Mouse (Mus musculus): ENCODE measurements at regions not wholly inside any gene's neighbourhood (a gene's known extent, or its start where the extent isn't known, plus 50 kb on each side); places are given as distances from the start of the nearest gene placed in this dataset.
"Not testable (repeated sequence)": the region's sequence is repeated elsewhere in the genome, so short reads cannot be mapped to it uniquely, and the experiment has no call there.

DNA sequence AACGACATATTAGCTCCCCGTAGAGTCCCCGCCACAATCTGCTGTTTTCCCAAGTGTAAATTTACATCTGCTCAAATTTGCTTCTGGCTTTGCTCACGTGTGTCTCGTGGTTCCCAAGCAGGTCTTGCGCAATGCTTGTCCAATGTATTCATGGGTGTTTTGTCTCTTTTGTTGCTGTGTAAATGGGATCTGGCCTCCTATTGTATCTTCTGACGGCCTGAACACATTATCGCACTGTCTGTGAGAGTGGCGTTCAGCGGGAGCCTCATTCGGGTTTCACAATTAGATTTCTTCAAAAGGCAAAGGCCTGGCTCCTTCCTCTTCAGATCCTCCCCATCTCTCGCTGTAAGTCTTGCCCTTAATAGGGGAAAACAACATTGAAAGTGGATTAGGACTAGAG is 274.5 kb downstream of the Fam19a5 start:
- intact Hi-C loops (cut with DNase I), result no loop called here
- no peak for DNase-seq

DNA sequence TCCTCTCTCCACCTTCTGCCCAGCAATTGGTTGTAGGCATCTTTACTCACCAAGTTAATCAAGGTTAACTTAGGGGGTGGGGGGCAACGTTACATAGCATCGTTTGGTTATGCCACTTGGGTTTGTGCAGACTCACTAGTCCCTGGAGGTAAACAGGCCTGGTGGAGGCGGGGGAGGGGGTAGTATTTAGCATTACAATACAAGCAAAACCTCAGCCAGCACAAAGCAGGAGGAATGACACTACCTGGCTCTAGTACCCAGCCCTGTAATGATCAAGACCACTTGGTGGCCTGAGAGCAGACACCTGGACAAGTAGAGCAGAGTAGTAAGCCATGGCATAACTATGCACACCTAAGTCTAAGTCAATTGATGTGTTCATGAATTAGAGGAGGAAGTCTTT is 298.0 kb downstream of the Fam19a5 start:
- DNase-seq, result no peak
- intact Hi-C loops (cut with DNase I), result no loop called here

DNA sequence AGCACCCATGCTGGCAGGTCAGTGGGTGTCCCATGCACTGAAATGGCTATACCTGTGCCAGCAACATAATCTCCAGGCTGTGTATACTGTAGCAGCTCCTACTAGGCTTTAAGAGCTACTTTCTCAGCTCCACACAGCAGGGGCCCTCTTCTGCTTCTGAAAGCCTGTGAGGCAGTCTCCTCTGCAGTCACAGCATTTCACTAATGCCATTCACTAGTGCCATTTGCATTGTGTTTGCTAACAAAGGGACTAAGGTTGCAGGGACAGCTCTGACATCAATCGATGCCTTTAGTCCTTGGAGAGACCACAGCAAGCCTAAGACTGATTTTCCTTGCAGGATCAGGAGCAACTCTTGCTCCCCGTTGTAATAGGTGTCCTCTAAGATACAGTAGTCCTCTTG is 315.0 kb downstream of the Fam19a5 start:
- intact Hi-C loops (cut with DNase I), result no loop called here
- no peak for DNase-seq

DNA sequence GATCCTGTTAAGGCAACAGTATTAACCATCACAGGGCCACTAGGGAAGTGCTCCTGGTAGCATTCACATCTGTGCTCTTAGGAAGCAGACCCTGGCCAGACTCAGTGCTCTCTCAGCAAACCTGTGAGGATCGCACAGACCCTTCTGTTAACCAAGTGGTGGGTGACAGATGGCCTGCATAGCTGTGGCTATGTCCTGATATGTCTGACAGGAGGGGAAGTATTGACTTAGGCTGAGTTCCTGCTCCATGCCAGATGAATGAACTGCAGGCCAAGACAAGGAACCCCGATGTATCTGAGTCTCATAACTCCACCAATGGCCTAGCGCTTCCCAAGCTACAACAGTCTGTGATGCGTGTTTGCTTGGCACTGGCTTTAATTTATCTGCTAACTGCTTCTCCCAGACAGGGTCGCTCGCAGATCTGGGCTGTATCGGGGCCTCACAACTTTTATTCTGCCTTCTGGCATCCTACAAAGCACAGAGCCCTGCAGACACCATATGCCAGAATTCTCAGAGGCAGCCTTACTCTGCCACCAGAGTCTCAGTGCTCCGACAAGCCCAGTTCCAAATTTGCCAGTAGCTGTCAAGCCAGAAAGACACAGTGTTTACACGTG is 332.3 kb downstream of the Fam19a5 start:
- DNase-seq, result no peak
- intact Hi-C loops (cut with DNase I), result no loop called here

DNA sequence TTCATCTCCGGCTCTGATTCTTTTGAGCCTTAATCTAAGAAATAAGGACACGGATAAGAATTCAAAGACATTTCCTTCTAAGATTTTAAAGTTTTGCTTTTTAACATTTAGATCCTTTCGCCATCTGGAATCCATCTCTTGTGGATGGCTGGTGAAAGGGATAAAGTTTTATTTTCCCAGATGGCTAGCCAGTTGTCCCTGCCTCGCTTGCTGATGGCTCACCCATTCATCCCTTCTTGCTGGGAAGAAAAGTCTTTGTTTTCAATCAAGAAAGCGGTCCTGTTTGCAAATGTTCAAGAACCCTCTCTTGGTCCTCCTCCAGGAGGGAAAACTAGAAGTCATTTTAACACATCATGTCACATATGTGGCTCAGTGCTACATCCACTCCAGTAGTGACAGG is 346.8 kb downstream of the Fam19a5 start:
- intact Hi-C loops (cut with DNase I), result no loop called here
- DNase-seq, result no peak

DNA sequence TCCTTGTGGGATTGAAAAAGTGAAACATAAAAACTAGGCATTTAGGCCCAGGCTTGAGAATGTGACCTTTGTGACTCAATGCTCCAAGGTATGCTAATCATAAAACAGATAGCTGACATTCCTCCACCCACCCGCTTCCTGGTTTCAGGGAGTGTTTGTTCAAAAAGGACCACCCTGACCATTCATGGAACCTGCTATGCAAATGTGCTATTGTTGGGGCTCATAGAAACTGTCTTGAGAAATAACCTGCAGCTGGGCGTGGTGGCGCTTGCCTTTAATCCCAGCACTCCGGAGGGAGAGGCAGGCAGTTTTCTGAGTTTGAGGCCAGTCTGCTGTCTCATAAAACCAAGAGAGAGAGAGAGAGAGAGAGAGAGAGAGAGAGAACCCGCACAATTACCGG is 350.8 kb downstream of the Fam19a5 start:
- DNase-seq; intact Hi-C loops (cut with DNase I): not testable (repeated sequence)

DNA sequence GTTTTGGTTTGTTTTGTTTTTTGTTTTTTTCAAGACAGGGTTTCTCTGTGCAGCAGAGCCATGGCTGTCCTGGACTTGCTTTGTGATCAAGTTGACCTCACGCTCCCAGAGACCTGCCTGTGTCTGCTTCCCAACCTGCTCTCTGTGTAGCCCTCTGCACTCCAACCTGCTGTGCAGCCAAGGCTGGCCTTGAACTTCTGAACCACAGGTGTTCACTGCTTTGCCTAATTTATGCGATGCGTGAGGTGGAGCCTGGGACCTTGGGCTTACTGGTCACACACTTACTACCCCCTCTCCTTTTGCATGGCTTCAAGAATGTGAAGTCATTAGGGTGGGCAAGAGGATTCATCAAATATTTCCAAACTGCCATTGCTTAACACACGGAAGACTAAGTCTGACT is 354.6 kb downstream of the Fam19a5 start:
- DNase-seq, result no peak
- intact Hi-C loops (cut with DNase I), result no loop called here

DNA sequence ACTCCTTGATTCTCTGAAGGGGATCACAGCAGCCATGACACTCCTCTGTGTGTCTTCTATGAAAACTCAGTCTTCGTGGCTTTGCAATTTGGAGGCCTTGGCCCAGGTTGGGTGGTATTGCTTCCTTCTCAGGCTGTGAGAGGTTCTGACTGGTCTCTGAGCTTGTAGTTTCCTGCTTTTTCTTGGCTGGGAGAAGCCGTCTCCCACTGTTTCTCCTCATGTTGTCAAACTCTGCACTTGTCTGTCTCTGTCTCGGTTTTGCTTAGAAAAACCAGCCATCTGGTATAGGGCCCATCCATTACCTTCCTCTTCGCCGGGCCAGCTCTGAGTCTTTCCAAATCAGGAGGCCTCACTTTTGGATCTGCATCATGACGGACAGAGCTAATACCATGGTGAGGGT is 360.3 kb downstream of the Fam19a5 start:
- DNase-seq, result no peak
- intact Hi-C loops (cut with DNase I), result no loop called here

DNA sequence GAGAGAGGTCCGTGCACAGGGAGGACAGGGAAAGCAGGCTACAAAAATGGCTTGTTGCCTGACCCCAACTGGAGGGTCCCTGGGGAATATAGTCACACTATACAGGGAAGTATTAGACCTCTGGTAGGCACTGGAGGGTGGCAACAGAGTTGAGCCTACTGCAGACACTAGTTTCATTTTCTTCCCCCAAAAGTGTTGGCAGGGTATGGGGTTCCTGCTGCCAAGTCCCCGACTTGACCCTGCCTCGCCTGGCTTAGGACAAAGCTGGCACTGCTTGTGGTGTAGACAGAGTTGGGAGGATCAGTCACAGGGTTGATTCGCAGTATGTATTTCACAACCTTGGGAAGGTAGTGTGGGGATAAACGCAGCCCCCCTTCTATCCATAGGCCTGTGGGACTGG is 362.2 kb downstream of the Fam19a5 start:
- intact Hi-C loops (cut with DNase I), result no loop called here
- DNase-seq, result peak in 1 of 2 experiments; percentile 2

DNA sequence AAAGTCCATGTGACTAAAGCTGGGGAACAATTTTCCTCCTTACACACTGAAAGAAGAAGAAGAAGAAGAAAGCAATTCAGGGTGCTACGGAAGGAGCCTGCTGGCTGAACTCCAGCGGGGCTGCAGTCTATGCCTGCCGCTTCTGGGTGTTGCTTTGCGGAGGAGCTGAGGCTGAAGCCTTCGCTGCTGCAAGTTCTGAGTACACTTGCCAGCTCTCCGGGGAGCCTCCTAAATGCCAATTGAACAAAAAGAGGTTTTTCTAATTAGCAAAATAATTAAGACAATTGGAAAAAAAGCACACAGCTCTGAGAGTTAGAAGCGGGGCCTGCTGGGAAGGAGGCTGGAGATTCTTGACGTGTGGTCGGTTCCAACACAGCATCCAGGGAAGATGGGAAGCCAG is 378.0 kb downstream of the Fam19a5 start:
- DNase-seq, result no peak
- intact Hi-C loops (cut with DNase I), result no loop called here

DNA sequence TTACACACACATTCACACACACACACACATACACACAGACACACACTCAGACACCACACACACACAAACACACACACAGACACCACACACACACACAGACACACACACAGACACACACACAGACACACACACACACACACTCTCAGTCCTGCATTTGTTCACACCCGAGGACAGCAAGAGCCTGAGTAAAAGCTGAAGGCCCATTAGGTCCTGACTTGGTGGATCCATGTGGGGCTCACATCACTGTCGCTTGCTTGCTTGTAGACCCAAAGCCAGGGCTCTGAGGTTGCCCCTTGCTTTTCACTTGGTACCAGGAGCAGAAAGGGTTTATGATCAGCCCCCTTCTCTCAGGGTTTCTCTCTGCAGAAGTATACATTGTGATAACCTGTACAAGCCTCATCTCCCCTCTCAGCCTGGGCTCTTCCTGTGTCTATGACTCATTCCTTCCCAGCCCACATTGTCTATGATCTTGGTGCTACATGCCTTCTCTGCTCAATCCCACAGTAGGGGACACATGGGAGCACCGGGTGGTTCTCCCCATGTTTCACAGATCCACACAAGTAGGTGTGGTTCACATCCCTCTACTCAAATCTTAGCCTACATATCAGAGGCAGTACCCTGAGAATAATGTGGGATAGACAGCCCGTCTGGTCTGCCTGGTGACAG is 378.8 kb downstream of the Fam19a5 start:
- intact Hi-C loops (cut with DNase I), result no loop called here

DNA sequence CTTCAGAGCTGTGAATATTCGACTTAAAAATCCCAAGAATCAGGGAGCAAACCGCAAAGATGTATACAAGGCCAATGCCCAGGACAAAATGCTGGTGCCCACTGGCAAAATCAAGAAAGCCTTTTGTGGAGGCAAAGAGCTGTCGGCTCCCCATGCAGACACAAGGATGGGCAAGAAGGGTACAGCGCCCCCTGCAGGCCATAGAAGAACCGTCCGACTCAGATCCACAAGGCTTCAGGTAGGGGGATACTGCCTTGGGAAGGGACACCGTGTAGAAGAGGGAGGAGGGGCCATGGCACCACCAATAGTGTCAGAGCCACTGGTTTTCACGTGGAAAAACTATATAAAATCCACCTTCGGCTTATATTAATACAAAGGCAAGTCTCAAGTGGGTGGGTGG is 379.8 kb downstream of the Fam19a5 start:
- DNase-seq, result no peak
- intact Hi-C loops (cut with DNase I), result no loop called here

More for the DNA sequence above, 378.8 kb downstream of the Fam19a5 start:
- no peak for DNase-seq

DNA sequence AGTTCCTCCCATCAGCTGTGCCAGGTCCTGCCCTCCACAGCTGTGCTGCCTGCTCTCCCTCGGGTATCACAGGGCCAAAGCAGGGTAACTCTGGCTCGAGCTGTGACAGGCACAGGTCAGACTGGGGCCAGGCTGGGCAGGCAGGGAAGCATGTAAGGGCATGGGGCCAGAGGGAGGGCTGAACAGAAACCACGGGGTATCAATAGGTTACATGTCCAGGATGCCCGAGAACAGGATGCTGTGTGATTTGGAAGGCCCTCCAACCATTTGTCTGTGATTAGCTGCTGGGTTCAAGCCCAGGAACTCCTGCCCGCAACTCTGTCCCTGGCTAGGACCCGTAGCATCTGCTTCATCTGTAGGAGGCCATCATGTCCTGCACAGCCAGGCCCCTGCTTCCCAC is 391.9 kb downstream of the Fam19a5 start:
- no peak for DNase-seq
- intact Hi-C loops (cut with DNase I), result no loop called here

DNA sequence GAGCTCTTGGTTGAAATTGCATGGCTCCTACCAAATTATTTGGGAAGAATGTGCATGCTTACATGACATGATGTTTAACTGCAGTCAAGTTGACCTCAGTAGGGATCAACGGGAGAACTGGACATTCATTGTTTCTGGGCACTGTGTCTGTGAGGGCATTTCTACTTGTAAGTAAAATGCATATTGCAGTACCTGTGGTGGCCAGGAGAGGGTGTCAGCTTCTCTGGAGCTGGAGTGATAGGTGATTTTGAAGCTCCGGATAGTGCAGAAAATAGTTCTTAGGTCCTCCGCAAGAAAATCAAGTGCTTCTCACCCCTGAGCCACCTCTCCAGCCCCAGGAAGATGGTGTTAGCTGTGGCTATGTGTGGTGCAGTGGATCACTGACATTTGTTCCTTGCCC is 396.7 kb downstream of the Fam19a5 start:
- intact Hi-C loops (cut with DNase I), result no loop called here
- peak in 1 of 2 experiments; percentile 14 for DNase-seq

DNA sequence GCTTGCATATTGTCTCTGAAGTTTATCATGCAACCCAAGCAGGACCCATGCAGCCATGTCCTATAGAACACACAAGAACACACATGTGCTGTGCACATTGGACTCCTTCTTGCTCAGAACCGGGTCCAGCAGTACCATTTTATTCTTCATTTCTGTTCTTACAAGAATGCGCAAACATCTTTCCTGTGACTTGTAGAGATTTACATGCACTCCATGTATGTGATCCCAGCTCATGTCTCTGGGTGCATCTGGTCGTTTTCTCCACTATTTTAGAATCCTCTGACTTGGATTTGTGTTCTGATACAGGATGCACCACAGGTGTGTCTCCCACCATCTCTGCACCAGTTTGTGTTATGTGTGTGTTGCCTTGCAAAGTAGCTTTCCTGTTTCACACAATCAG is 408.4 kb downstream of the Fam19a5 start:
- DNase-seq, result no peak
- intact Hi-C loops (cut with DNase I), result no loop called here

DNA sequence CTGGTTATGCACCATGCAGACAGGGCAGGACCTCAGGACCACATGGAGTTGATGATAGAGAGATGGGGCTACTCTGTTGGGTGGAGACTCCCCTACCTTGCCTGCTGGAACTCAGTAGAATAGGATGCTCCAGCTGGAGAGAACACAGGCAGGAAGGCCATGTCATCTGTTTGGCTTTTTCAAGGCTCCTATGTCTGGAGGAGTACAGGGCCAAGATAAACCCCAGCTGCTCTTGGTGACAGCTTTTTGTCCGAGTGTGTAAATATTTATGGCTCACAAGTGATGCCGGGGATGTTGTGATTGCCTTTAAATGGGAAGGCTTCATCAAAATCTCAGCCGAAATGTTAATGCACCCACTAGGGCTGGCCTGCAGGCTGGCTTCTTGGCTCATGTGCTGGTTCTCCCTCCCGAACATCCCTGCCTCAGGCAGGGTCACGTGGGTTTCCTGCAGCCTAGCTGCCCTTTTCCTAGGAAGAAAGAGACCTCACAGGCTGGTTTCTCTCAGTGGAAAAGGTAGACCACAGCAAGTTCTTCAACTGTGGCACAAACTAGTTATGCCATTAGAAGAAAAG is 411.7 kb downstream of the Fam19a5 start:
- DNase-seq, result peak; percentile 2
- intact Hi-C loops (cut with DNase I), result no loop called here

DNA sequence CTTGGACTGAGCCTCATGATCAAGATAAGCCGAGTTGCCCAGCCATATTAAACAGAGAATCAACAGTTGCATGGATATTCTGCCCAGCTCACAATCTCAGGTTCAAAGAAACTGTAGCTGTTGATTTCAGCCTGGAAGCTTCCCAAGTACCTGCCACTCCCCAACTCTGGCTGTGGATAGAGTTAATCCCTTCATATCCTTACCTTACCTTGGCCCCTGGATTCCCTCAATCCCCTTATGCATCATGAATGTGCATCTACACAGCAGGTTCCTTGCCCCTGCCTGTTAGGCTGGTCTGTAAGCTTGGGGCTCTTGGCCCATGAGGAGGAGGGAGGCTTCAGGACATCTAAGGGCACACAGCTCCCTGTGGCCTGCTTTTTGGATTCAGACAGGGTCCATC is 414.8 kb downstream of the Fam19a5 start:
- DNase-seq, result no peak
- intact Hi-C loops (cut with DNase I), result no loop called here

DNA sequence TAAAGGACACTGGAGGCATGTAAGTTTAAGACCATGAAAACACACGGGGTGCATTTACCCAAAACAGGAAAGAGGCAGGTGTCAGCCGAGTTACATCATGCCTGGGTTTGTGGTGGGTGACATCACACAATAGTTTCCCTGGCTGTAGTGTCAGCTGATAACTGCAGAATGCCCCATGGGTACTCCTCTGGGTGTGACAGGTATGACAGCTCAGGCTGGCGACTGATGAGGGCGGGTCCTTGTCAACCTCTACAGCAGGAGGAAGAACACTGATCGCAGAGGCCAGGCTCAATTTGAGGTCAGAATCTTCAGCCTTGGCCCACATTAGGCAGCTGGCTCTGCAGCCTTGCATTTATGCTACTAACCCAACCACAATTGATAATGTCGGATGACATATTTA is 428.5 kb downstream of the Fam19a5 start:
- no peak for DNase-seq
- intact Hi-C loops (cut with DNase I), result no loop called here

DNA sequence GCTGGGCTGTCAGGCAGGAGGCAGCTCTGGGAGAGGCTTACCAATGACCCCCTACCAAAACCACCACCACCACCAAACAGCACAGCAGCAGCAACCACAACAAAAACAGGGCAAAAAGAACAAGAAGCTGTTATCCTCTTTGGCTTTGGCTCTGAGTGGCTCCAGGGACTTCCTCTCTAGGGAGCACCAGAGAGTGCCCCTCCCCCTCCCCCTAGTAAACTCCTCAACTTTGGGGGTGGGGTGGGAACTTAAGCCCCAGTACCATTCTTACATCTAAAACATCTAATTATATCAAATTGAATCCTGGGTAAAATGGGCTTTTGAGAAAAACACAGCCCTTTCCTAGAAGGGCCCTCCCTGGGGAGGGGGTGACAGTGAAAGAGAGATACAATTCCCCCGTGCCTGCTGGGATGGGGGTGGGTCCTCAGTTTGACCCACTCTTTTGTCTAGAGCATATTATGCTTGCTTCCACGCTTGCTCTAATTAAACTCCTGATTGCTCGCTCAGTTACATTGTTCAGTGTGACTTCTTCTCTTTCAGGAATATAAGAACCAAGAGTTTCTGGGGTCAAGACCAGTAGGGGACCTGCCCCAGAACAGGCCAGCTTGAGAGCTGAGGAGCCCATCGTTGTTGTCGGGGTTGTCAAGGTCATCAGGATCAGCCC is 443.4 kb downstream of the Fam19a5 start:
- DNase-seq, result no peak
- intact Hi-C loops (cut with DNase I), result no loop called here

DNA sequence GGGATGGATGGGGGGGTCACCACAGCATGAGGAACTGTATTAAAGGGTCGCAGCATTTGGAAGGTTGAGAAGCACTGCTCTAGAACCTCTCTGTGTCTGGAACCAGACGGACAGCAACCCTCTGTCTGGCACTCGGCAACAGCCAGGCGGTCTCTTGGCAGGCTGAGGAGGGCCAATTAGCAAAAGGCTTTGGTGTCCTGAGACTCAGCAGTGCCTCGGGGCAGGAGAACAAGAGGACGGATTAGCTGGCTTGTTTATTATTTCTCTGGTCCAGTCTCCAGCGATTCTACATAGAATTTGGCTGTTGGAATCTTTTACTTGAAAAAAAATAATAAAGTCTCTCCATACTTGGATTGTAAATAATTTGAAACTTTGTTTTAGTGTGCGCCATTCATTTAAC is 450.4 kb downstream of the Fam19a5 start:
- no peak for DNase-seq
- intact Hi-C loops (cut with DNase I), result no loop called here

DNA sequence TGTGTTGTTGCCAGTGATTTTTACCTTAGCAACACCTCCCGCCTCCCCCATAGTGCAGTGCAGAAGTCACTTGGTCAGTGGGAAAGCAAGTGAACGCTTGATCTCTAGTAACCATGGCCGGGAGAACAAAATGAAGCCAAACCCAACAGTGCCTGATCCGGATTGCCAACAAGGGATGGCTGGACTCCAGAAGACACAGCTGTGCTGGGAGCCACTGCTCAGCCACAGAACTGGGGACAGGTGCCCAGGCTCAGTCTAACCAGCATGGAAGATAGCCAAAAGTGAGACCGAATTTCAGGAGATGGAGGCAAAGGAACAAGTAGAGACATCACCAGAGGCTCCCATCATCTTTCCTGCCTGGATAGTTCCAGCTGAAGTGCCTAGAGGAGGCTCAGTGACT is 473.0 kb downstream of the Fam19a5 start:
- intact Hi-C loops (cut with DNase I), result no loop called here
- DNase-seq, result no peak

DNA sequence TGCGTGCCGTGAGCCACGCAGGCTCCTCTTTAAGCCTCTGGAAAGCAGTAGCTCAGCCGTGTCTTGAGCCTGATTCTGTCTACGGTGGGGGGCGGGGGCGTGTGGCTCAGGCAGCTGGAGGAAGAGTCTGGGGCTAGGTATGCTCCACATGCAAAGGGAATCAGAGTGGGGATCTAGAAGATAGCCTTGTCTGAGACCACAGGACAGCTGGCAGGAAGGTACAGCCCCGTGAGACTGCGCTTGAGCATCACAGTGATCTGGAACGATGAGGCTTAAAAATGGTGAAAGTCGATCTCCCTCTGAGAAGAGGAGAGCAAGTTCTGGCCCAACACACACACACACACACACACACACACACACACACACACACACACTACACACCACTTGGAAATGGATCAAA is 488.7 kb downstream of the Fam19a5 start:
- DNase-seq, result no peak
- intact Hi-C loops (cut with DNase I), result no loop called here
